8 mouse cellular contexts compared by ENCODE assay signal in genomic region chr2:73485236-73486119, GRCm38 (mm10). TPM values are rescaled to one million over a fixed set of nuclear protein-coding genes. Genes with fewer than 3 reads are reported as not detected.
DNase-seq lines count a peak whose midpoint lies in the region; ATAC-seq and TF ChIP-seq lines count a peak whose summit lies in the region.

No protein-coding gene starts in this region.

- peak overlapping the region; percentile 30 to 57; a peak in 3 of 4 replicates for H3K4me3 ChIP-seq in ES-E14 (ENCODE audit: insufficient read depth in 1 of 2, low read depth in 1 of 2, low read length in 2 of 2, poor library complexity in 1 of 2, severe bottlenecking in 1 of 2)
- H3K4me3 ChIP-seq in heart, embryonic 11.5 days (ENCODE audit: low read depth, low read length), result peak overlapping the region; percentile 21
- peak overlapping the region; percentile 34 for H3K4me3 ChIP-seq in liver, adult 2 months (ENCODE audit: insufficient read depth, low read depth, low read length)
- H3K4me3 ChIP-seq in spleen, adult 2 months (ENCODE audit: extremely low read depth, insufficient read depth, insufficient read length), result peak overlapping the region; percentile 66

- peak overlapping the region; percentile 45 for H3K4me2 ChIP-seq in heart, embryonic 11.5 days

- ATAC-seq in heart, embryonic 11.5 days (replicated peaks; ENCODE audit: insufficient number of reproducible peaks, low FRiP score, low TSS enrichment), result peak; percentile 35; the same call in 1 of the 2 replicates

- no peaks in the 10 kb centered on the region for H3K27me3 ChIP-seq in heart, embryonic 11.5 days (ENCODE audit: control insufficient read depth, insufficient read depth, low read length)
- no peaks in the 10 kb centered on the region for H3K27me3 ChIP-seq in liver, adult 2 months (ENCODE audit: control insufficient read depth, insufficient read depth, low read length)
- no peaks in the 10 kb centered on the region for H3K27me3 ChIP-seq in spleen, adult 2 months (ENCODE audit: control insufficient read depth, insufficient read depth, low read length)

- H3K27ac ChIP-seq in ES-E14 (ENCODE audit: insufficient read depth, low read depth, low read length, poor library complexity, severe bottlenecking), result peak overlapping the region; percentile 23; the same call in 1 of the 2 replicates
- H3K27ac ChIP-seq in heart, embryonic 11.5 days (ENCODE audit: low read depth, low read length), result peak overlapping the region; percentile 75
- H3K27ac ChIP-seq in liver, adult 2 months (replicated peaks; ENCODE audit: insufficient read depth, low read depth, low read length), result peak overlapping the region; percentile 55
- H3K27ac ChIP-seq in spleen, adult 2 months (ENCODE audit: insufficient read depth, low read length), result peak overlapping the region; percentile 96

- intact Hi-C loops in left cerebral cortex, postnatal 36 days (cut with DNase I), result no loop called here

- DNase-seq in 416B (ENCODE audit: low read depth) (peak; percentile 97), ES-E14 (ENCODE audit: low read depth, low spot score) (peak; percentile 80)
- DNase-seq in liver, adult 2 months (ENCODE audit: extremely low read depth, low read depth, low spot score), result peak; percentile 26
- DNase-seq in spleen, adult 2 months (ENCODE audit: low read depth in 1 of 2, low spot score in 2 of 2), result peak; percentile 55 to 59
- DNase-seq in adrenal gland, adult 8-10 months, result no peak
- no peak for DNase-seq in left cerebral cortex, postnatal 36 days (ENCODE audit: low spot score in 2 of 2)
- no peak for DNase-seq in adrenal gland, adult 18-20 months (ENCODE audit: low spot score in 2 of 2)

- TF ChIP-seq POLR2A in liver, adult 2 months (IDR thresholded peaks at IDR 0.05; ENCODE audit: extremely low read depth, insufficient read depth, low read length), result no peak
- peak; percentile 13; the same call in 1 of the 2 replicates for TF ChIP-seq POLR2A in spleen, adult 2 months (IDR thresholded peaks at IDR 0.05; ENCODE audit: low read depth, low read length)

- peak overlapping the region; percentile 39; the same call in 1 of the 2 replicates for H3K9ac ChIP-seq in ES-E14 (ENCODE audit: insufficient read depth, low read depth, low read length, poor library complexity, severe bottlenecking)
- peak overlapping the region; percentile 54; the same call in 1 of the 2 replicates for H3K9ac ChIP-seq in heart, embryonic 11.5 days (ENCODE audit: low read depth, low read length)
- H3K9ac ChIP-seq in liver, adult 2 months (ENCODE audit: low read depth, low read length), result peak overlapping the region; percentile 25

- WGBS in heart, embryonic 11.5 days (ENCODE audit: insufficient replicate concordance), result 57% methylated on average over 26 of the region's 26 CpGs
- 59% methylated on average over 26 of the region's 26 CpGs for WGBS in liver, adult 2 months
- 2% methylated on average over 26 of the region's 26 CpGs for WGBS in spleen, adult 2 months

- peaks cover 9% of the 10 kb centered on the region in 2 experiments for H3K4me1 ChIP-seq in ES-E14 (ENCODE audit: control insufficient read depth in 2 of 2, insufficient read depth in 2 of 2, low read length in 2 of 2, poor library complexity in 1 of 2)
- peaks cover 9% of the 10 kb centered on the region; the same call in 1 of the 2 replicates for H3K4me1 ChIP-seq in heart, embryonic 11.5 days (ENCODE audit: control insufficient read depth, insufficient read depth, low read length)
- H3K4me1 ChIP-seq in liver, adult 2 months (ENCODE audit: control insufficient read depth, insufficient read depth, low read length), result peaks cover 3% of the 10 kb centered on the region; the same call in 1 of the 2 replicates
- H3K4me1 ChIP-seq in spleen, adult 2 months (ENCODE audit: control insufficient read depth, insufficient read depth, insufficient read length), result peaks cover 12% of the 10 kb centered on the region; the same call in 1 of the 2 replicates

- H3K36me3 ChIP-seq in ES-E14 (ENCODE audit: control insufficient read depth, insufficient read depth, low read length, poor library complexity, severe bottlenecking), result no peaks in the 10 kb centered on the region
- H3K36me3 ChIP-seq in heart, embryonic 11.5 days (ENCODE audit: control insufficient read depth, insufficient read depth, low read length), result no peaks in the 10 kb centered on the region
- H3K36me3 ChIP-seq in liver, adult 2 months (ENCODE audit: control insufficient read depth, insufficient read depth, low read length), result no peaks in the 10 kb centered on the region
- H3K36me3 ChIP-seq in spleen, adult 2 months (ENCODE audit: control insufficient read depth, insufficient read depth, low read length), result peaks cover 5% of the 10 kb centered on the region; the same call in 1 of the 2 replicates

- peaks cover under 1% of the 10 kb centered on the region; the same call in 1 of the 2 replicates for H3K79me2 ChIP-seq in liver, adult 2 months (ENCODE audit: control insufficient read depth, insufficient read depth, low read length)

- no peaks in the 10 kb centered on the region for H3K9me3 ChIP-seq in ES-E14 (ENCODE audit: control insufficient read depth, insufficient read depth, low read depth, low read length)
- H3K9me3 ChIP-seq in heart, embryonic 11.5 days (replicated peaks; ENCODE audit: control insufficient read depth, low read length), result no peaks in the 10 kb centered on the region

- TF ChIP-seq CTCF in liver, adult 2 months (IDR thresholded peaks at IDR 0.05; ENCODE audit: low read depth, low read length), result no peak
- TF ChIP-seq CTCF in spleen, adult 2 months (IDR thresholded peaks at IDR 0.05; ENCODE audit: extremely low read depth, insufficient read depth, insufficient read length, insufficient replicate concordance), result no peak

- in situ Hi-C loops in ES-E14 (cut with MboI; ENCODE audit: low sequenced_read_pairs in 2 of 2, unreplicated experiment in 2 of 2), result no loop called here

TF ChIP-seq in ES-E14, 5 proteins besides CTCF, POLR2A, EP300 and RAD21:
- TF ChIP-seq ZNF384 (IDR thresholded peaks at IDR 0.05; ENCODE audit: low read depth, low read length), result no peak
- TF ChIP-seq ZC3H11A (IDR thresholded peaks at IDR 0.05; ENCODE audit: borderline replicate concordance, low read depth, low read length), result no peak
- TF ChIP-seq CHD2 (IDR thresholded peaks at IDR 0.05; ENCODE audit: low read depth, low read length), result no peak
- no peak for TF ChIP-seq HCFC1 (IDR thresholded peaks at IDR 0.05; ENCODE audit: borderline replicate concordance, insufficient read depth, low read length)

RNA-seq across cellular contexts. Expression of gene Wipf1, which starts 44.1 kb away (rescaled TPM):
- 0.95 and 1.2 TPM in 2 replicates for total RNA-seq in ES-E14 (2012; rRNA removed)
- polyA plus RNA-seq in heart, embryonic 11.5 days (2014; fragmentation: Nextera tagmentation; extraction: Ambion mirVana), result 6.3 and 7.8 TPM in 2 replicates
- total RNA-seq in liver, adult 2 months (2014; rRNA removed), result 1.4 and 1.9 TPM in 2 replicates
- polyA plus RNA-seq in liver, adult 2 months (2012; rRNA removed), result 1.3 and 1.7 TPM in 2 replicates
- 58.7 and 72.8 TPM in 2 replicates for polyA plus RNA-seq in spleen, adult 2 months (2012; rRNA removed)
- total RNA-seq in adrenal gland, adult 8-10 months (2022), result 10 to 100 TPM; 14.3 to 30.5 (median 19.8) TPM
- 1 to 10 TPM; 7.7 to 8.2 TPM for total RNA-seq in left cerebral cortex, postnatal 36 days (2021)
- 10 to 100 TPM; 14.6 to 16.3 TPM for total RNA-seq in adrenal gland, adult 18-20 months (2021)

Comparison
In these comparisons a context has a peak if more than half of its experiments do, and no peak if none do; other contexts are left out.
1. DNase-seq: peak in 416B (single experiment), ES-E14 (single experiment), liver, adult 2 months (single experiment) and spleen, adult 2 months (2 of 2); none in adrenal gland, adult 8-10 months (single experiment), left cerebral cortex, postnatal 36 days (0 of 2) and adrenal gland, adult 18-20 months (0 of 2).
2. H3K27ac ChIP-seq: peak in every context shown above with its lines; median percentile 96 in spleen, adult 2 months; 75 in heart, embryonic 11.5 days; 55 in liver, adult 2 months; 23 in ES-E14.
3. Peak in every context shown above with its lines, with median percentiles within 50 percentile points of each other: H3K4me3 ChIP-seq and H3K9ac ChIP-seq.